In the genomic region with DNA sequence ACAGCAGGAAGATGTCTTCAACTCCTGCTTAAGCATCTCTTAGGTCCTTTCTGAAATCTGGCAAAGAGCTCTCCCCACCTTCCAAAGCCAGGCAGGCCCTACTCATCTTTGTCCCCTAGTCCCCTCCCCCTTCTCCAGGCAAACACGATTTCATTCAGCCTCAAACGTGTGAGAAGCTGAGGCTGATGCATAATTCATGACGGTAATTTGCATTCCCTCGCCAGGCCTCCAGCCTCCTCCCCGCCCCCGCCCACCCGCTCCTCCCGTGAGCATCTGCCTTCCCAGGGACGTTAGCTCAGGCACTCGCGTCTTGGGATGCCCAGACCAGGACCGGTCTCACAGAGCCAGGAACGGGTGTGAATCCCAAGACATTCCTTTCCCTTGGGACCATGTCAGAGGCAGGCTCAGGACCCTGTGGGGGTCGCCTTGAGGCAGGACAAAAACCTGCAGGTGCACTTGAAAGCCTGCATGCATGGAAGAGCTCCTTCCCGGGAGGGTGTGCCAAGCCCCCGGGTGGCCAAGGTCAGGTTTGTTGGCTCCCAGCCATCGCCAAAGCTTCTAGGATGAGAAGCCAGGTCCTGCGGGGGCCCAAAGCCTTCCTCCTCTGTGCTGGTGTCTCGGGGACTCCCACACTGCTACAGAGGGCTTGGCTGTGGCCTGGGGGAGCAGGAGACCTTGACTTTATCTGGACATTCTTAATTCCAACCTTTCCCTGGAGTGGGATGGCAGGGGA, we compare ENCODE assay signal across 8 mouse cellular contexts. TPM values are rescaled to one million over a fixed set of nuclear protein-coding genes. Genes with fewer than 3 reads are reported as not detected.
DNase-seq lines count a peak whose midpoint lies in the region; ATAC-seq and TF ChIP-seq lines count a peak whose summit lies in the region.
"Had no signal": no experiment of that assay in that cellular context is flagged by ENCODE, and none has a peak within 500 bp of the region (broad histone marks: within the 10 kb centered on the region; RNA-seq: fewer than 3 reads in every experiment).

No protein-coding gene starts in this region.

- H3K9me3 ChIP-seq in stomach, embryonic 14.5 days (ENCODE audit: control insufficient read depth, low read depth, low read length), result no peaks in the 10 kb centered on the region
- H3K9me3 ChIP-seq in stomach, postnatal 0 days (ENCODE audit: control insufficient read depth, low read length), result no peaks in the 10 kb centered on the region
- no peaks in the 10 kb centered on the region for H3K9me3 ChIP-seq in forebrain, embryonic 11.5 days (ENCODE audit: control insufficient read depth, low read length)
- no peaks in the 10 kb centered on the region for H3K9me3 ChIP-seq in neural tube, embryonic 14.5 days (ENCODE audit: control insufficient read depth, low read length)
- H3K9me3 ChIP-seq: liver, embryonic 15.5 days had no signal

- no peak overlapping the region for H3K9ac ChIP-seq in stomach, embryonic 14.5 days (replicated peaks; ENCODE audit: low read depth, low read length)
- no peak overlapping the region for H3K9ac ChIP-seq in stomach, postnatal 0 days (ENCODE audit: low read length)
- peak overlapping the region; percentile 33; the same call in 1 of the 2 replicates for H3K9ac ChIP-seq in forebrain, embryonic 11.5 days (ENCODE audit: low read length)
- 0 out of 2 replicates have a peak overlapping the region, but pooled peaks have one; percentile 16 for H3K9ac ChIP-seq in neural tube, embryonic 14.5 days (replicated peaks; ENCODE audit: low read depth, low read length)
- H3K9ac ChIP-seq: liver, embryonic 15.5 days had no signal

- no peak for TF ChIP-seq CTCF in stomach, postnatal 0 days (IDR thresholded peaks at IDR 0.05; ENCODE audit: low read depth)

- TF ChIP-seq EP300 in stomach, postnatal 0 days (optimal IDR thresholded peaks at IDR 0.05), result no peak

- H3K4me2 ChIP-seq in stomach, embryonic 14.5 days (replicated peaks; ENCODE audit: low read depth, low read length), result no peak overlapping the region
- no peak overlapping the region for H3K4me2 ChIP-seq in stomach, postnatal 0 days (replicated peaks; ENCODE audit: low read depth)
- H3K4me2 ChIP-seq in forebrain, embryonic 11.5 days (ENCODE audit: low read depth, low read length, severe bottlenecking), result peak overlapping the region; percentile 45
- H3K4me2 ChIP-seq in neural tube, embryonic 14.5 days (ENCODE audit: low read depth, low read length), result peak overlapping the region; percentile 49
- H3K4me2 ChIP-seq: liver, embryonic 15.5 days had no signal

- no peaks in the 10 kb centered on the region for H3K4me1 ChIP-seq in stomach, embryonic 14.5 days (ENCODE audit: control insufficient read depth, insufficient read depth, low read length)
- H3K4me1 ChIP-seq in stomach, postnatal 0 days (replicated peaks; ENCODE audit: control insufficient read depth, insufficient read depth), result no peaks in the 10 kb centered on the region
- H3K4me1 ChIP-seq in forebrain, embryonic 11.5 days (replicated peaks; ENCODE audit: control insufficient read depth, insufficient read depth, low read length), result peaks cover 15% of the 10 kb centered on the region
- H3K4me1 ChIP-seq in neural tube, embryonic 14.5 days (ENCODE audit: control insufficient read depth, insufficient read depth, low read length), result peaks cover 8% of the 10 kb centered on the region; the same call in 1 of the 2 replicates
- H3K4me1 ChIP-seq: liver, embryonic 15.5 days had no signal

- no peaks in the 10 kb centered on the region for H3K36me3 ChIP-seq in stomach, embryonic 14.5 days (ENCODE audit: control insufficient read depth, insufficient read depth, low read length)
- H3K36me3 ChIP-seq in stomach, postnatal 0 days (ENCODE audit: control insufficient read depth, insufficient read depth, low read length), result no peaks in the 10 kb centered on the region
- no peaks in the 10 kb centered on the region for H3K36me3 ChIP-seq in forebrain, embryonic 11.5 days (ENCODE audit: control insufficient read depth, insufficient read depth, low read length)
- no peaks in the 10 kb centered on the region for H3K36me3 ChIP-seq in neural tube, embryonic 14.5 days (ENCODE audit: control insufficient read depth, insufficient read depth, low read length)
- H3K36me3 ChIP-seq: liver, embryonic 15.5 days had no signal

- WGBS in stomach, embryonic 14.5 days, result 6% methylated on average over 19 of the region's 19 CpGs
- 12% methylated on average over 19 of the region's 19 CpGs for WGBS in stomach, postnatal 0 days
- 6% methylated on average over 19 of the region's 19 CpGs for WGBS in forebrain, embryonic 11.5 days
- under 1% methylated on average over 19 of the region's 19 CpGs for WGBS in neural tube, embryonic 14.5 days

- no peak overlapping the region for H3K4me3 ChIP-seq in stomach, embryonic 14.5 days (ENCODE audit: low read depth, low read length)
- no peak overlapping the region for H3K4me3 ChIP-seq in stomach, postnatal 0 days (ENCODE audit: low read depth, low read length)
- no peak overlapping the region for H3K4me3 ChIP-seq in forebrain, embryonic 11.5 days (ENCODE audit: low read depth, low read length)
- H3K4me3 ChIP-seq in neural tube, embryonic 14.5 days (ENCODE audit: low read depth, low read length), result no peak overlapping the region
- H3K4me3 ChIP-seq: liver, embryonic 15.5 days had no signal

- no peaks in the 10 kb centered on the region for H3K27me3 ChIP-seq in stomach, embryonic 14.5 days (ENCODE audit: control insufficient read depth, insufficient read depth, low read length)
- H3K27me3 ChIP-seq in stomach, postnatal 0 days (ENCODE audit: control insufficient read depth, insufficient read depth, low read length), result no peaks in the 10 kb centered on the region
- H3K27me3 ChIP-seq in forebrain, embryonic 11.5 days (ENCODE audit: control insufficient read depth, insufficient read depth, low read length), result 0 out of 2 replicates have a peak, but pooled peaks cover 2% of the 10 kb centered on the region
- H3K27me3 ChIP-seq in neural tube, embryonic 14.5 days (ENCODE audit: control insufficient read depth, insufficient read depth, low read length), result no peaks in the 10 kb centered on the region
- H3K27me3 ChIP-seq: liver, embryonic 15.5 days had no signal

- H3K27ac ChIP-seq in stomach, embryonic 14.5 days (ENCODE audit: low read length), result no peak overlapping the region
- H3K27ac ChIP-seq in stomach, postnatal 0 days (replicated peaks), result no peak overlapping the region
- H3K27ac ChIP-seq in forebrain, embryonic 11.5 days (ENCODE audit: low read depth, low read length), result 0 out of 2 replicates have a peak overlapping the region, but pooled peaks have one; percentile 8
- H3K27ac ChIP-seq in neural tube, embryonic 14.5 days (ENCODE audit: low read depth, low read length), result peak overlapping the region; percentile 7; the same call in 1 of the 2 replicates
- H3K27ac ChIP-seq: liver, embryonic 15.5 days had no signal

- no peak for DNase-seq in stomach, postnatal 0 days (ENCODE audit: low spot score)
- peak; percentile 88 for DNase-seq in forebrain, embryonic 11.5 days (ENCODE audit: low spot score)
- peak; percentile 21 to 26 for DNase-seq in layer of hippocampus, postnatal 36 days
- no peak for DNase-seq in urinary bladder, postnatal 10 days (ENCODE audit: low spot score)

- 0 out of 2 replicates have a peak, but pooled peaks have one; percentile 26 for ATAC-seq in stomach, embryonic 14.5 days (ENCODE audit: insufficient number of reproducible peaks, insufficient read depth, low FRiP score, low read depth)
- ATAC-seq in stomach, postnatal 0 days (ENCODE audit: low FRiP score, low TSS enrichment), result no peak
- ATAC-seq in forebrain, embryonic 11.5 days (replicated peaks; ENCODE audit: low FRiP score), result peak; percentile 93
- peak; percentile 89 for ATAC-seq in neural tube, embryonic 14.5 days (ENCODE audit: low read depth)
- ATAC-seq in erythroid progenitor cell, adult 5-6 weeks (replicated peaks; ENCODE audit: low FRiP score, poor library complexity, severe bottlenecking), result no peak

RNA-seq across cellular contexts. Expression of a gene that starts 33.2 kb away (rescaled TPM):
- polyA plus RNA-seq in stomach, embryonic 14.5 days (2014; fragmentation: Nextera tagmentation; extraction: Ambion mirVana), result 1.5 and 2.0 TPM in 2 replicates
- 0.65 and 0.70 TPM in 2 replicates for polyA plus RNA-seq in stomach, postnatal 0 days (2015; fragmentation: Nextera tagmentation; extraction: Ambion mirVana)
- polyA plus RNA-seq in forebrain, embryonic 11.5 days (2014; fragmentation: Nextera tagmentation; extraction: Ambion mirVana), result 0.63 and 0.81 TPM in 2 replicates
- 1 to 10 TPM; 6.0 to 7.6 TPM for total RNA-seq in layer of hippocampus, postnatal 36 days (2021)
- polyA plus RNA-seq in neural tube, embryonic 14.5 days (2014; fragmentation: Nextera tagmentation; extraction: Ambion mirVana), result 2.4 and 2.7 TPM in 2 replicates
- not detected in 2 replicates for total RNA-seq in erythroid progenitor cell, adult 5-6 weeks (2015; ENCODE audit: low replicate concordance)
- not detected in 2 replicates for total RNA-seq in erythroid progenitor cell, adult 5-6 weeks (2017; ENCODE audit: low replicate concordance)

Comparison
In these comparisons a context has a peak if more than half of its experiments do, and no peak if none do; other contexts are left out.
1. ATAC-seq: peak in stomach, embryonic 14.5 days (single experiment), forebrain, embryonic 11.5 days (single experiment) and neural tube, embryonic 14.5 days (single experiment); none in stomach, postnatal 0 days (single experiment) and erythroid progenitor cell, adult 5-6 weeks (single experiment).
2. H3K27ac ChIP-seq: peak in forebrain, embryonic 11.5 days (single experiment) and neural tube, embryonic 14.5 days (single experiment); none in stomach, embryonic 14.5 days (single experiment) and stomach, postnatal 0 days (single experiment).
3. H3K4me2 ChIP-seq: peak in forebrain, embryonic 11.5 days (single experiment) and neural tube, embryonic 14.5 days (single experiment); none in stomach, embryonic 14.5 days (single experiment) and stomach, postnatal 0 days (single experiment).
4. H3K9ac ChIP-seq: peak in forebrain, embryonic 11.5 days (single experiment) and neural tube, embryonic 14.5 days (single experiment); none in stomach, embryonic 14.5 days (single experiment) and stomach, postnatal 0 days (single experiment).
5. DNase-seq: peak in forebrain, embryonic 11.5 days (single experiment) and layer of hippocampus, postnatal 36 days (2 of 2); none in stomach, postnatal 0 days (single experiment) and urinary bladder, postnatal 10 days (single experiment).